Mouse (Mus musculus) limb, embryonic 13.5 days (tissue): ENCODE measurements around the gene Tmeff1. TPM values are rescaled to one million over a fixed set of nuclear protein-coding genes. Genes with fewer than 3 reads are reported as not detected.

Experiments
- ATAC-seq: fragments of 200-750 bp; cut with Nextera tagmentation; 2 replicates; pipeline ENCODE4 v1.8.0; 2017; ENCODE audit warnings: low read depth, moderate number of reproducible peaks, moderate TSS enrichment; ENCODE audit not compliant: low FRiP score
- H3K27ac ChIP-seq: fragments of 300-500 bp; sonication (generic); 2 replicates; pipeline ENCODE4 v1.5.1; 2015; ENCODE audit warnings: inconsistent platforms, mild to moderate bottlenecking, moderate library complexity
- H3K27me3 ChIP-seq: fragments of 300-500 bp; sonication (generic); 2 replicates; pipeline ENCODE4 v1.6.1; 2015; ENCODE audit warnings: mild to moderate bottlenecking, inconsistent platforms
- H3K36me3 ChIP-seq: fragments of 300-500 bp; sonication (generic); 2 replicates; pipeline ENCODE4 v1.6.1; 2015; ENCODE audit warnings: inconsistent platforms, mild to moderate bottlenecking, moderate library complexity
- H3K4me1 ChIP-seq: fragments of 300-500 bp; sonication (generic); 2 replicates; pipeline ENCODE4 v1.6.1; 2015; ENCODE audit warnings: inconsistent platforms
- H3K4me2 ChIP-seq: fragments of 300-500 bp; sonication (generic); replicated peaks from 2 replicates; pipeline ENCODE4 v1.6.1; 2015; ENCODE audit warnings: inconsistent platforms, mild to moderate bottlenecking, moderate library complexity
- H3K4me3 ChIP-seq: fragments of 300-500 bp; sonication (generic); 2 replicates; pipeline ENCODE4 v1.5.1; 2015; ENCODE audit warnings: moderate library complexity, mild to moderate bottlenecking, inconsistent platforms
- H3K9ac ChIP-seq: fragments of 300-500 bp; sonication (generic); 2 replicates; pipeline ENCODE4 v1.6.1; 2015; ENCODE audit warnings: mild to moderate bottlenecking, inconsistent platforms
- H3K9me3 ChIP-seq: fragments of 300-500 bp; sonication (generic); 2 replicates; pipeline ENCODE4 v1.6.1; 2016; ENCODE audit warnings: inconsistent platforms
- WGBS: fragments of 180-500 bp; shearing (Covaris S2); methylation state at CpG from one replicate; pipeline ENCODE4 v1.1.7; 2015; 5-methylcytosine and 5-hydroxymethylcytosine counted together
- polyA plus RNA-seq: library from polyadenylated mRNA; unstranded; fragments of >200 nt; fragmentation: Nextera tagmentation; extraction: Ambion mirVana; gene quantifications from 2 replicates; pipeline ENCODE4 v1.2.1, GENCODE M21; 2015

The Tmeff1 gene
- polyA plus RNA-seq: 65.1 and 72.1 TPM in 2 replicates

DNA sequence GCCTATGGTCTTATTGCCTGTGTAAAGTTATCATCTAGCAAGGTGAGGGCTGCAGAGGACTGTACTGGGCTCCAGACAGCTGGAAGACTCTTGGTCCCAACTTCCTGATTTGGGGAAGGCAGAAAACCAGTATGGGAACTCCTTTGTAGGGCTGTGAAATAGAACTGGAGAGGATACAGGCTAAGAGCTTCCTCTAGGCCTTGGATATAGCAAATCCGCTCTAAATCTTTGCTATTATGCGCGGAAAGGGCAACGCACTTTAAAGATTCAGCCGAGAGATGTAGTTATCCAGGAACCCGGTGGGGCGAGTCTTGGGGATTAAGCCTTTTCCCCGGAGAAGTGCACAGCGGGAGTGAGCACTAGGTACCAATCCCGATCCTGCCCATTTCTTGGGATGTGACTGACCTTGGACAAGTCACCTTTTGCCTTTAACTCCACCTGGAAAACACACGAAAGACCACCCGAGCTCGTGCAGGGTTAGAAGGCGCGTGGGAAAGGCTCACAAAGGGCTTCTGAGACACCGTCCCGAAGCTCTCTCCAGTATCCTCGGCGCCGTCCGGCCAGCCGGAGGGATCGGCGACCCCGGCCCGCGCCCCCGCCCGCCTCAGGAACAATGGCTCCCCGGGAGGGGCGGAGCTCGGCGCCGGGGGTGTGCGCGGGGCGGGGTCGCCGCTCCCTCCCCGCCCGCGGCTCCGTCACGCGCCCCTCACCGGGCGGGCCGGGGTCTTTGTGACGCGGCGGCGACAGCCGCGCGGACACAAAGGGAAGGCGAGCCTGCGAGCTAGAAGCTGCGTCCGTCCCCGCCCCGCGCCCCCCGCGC is at the start of gene Tmeff1:
Gene Tmeff1, plus strand, starts transcription at position 754 of the 820 bp plus-strand sequence.
- 1% methylated on average over 42 of the region's 64 CpGs for WGBS
- peaks cover 4% of the 10 kb centered on the region; the same call in 1 of the 2 replicates for H3K27me3 ChIP-seq
- H3K4me2 ChIP-seq: peak within 1 kb of the TSS; percentile 90
- peak within 1 kb of the TSS; percentile 93 for H3K27ac ChIP-seq
- 0 out of 2 replicates have a peak, but pooled peaks cover 3% of the 10 kb centered on the region for H3K9me3 ChIP-seq
- no peaks in the 10 kb centered on the region for H3K36me3 ChIP-seq
- H3K4me1 ChIP-seq: peaks cover 10% of the 10 kb centered on the region
- peak; percentile 86 for ATAC-seq
- peak within 1 kb of the TSS; percentile 93 for H3K9ac ChIP-seq
- H3K4me3 ChIP-seq: peak within 1 kb of the TSS; percentile 93

GRCm38 (mm10) chr4:48536275-48536674 is 48.7 kb upstream of the Tmeff1 start:
- Histone ChIP-seq H3K4me2 (no peak overlapping the region), H3K36me3 (no peaks in the 10 kb centered on the region), H3K9ac (no peak overlapping the region), H3K4me3 (no peak overlapping the region), H3K27me3 (no peaks in the 10 kb centered on the region), H3K27ac (no peak overlapping the region), H3K9me3 (no peaks in the 10 kb centered on the region), H3K4me1 (peaks cover 4% of the 10 kb centered on the region)
- WGBS: 85% methylated on average over 5 of the region's 5 CpGs
- ATAC-seq: no peak

DNA sequence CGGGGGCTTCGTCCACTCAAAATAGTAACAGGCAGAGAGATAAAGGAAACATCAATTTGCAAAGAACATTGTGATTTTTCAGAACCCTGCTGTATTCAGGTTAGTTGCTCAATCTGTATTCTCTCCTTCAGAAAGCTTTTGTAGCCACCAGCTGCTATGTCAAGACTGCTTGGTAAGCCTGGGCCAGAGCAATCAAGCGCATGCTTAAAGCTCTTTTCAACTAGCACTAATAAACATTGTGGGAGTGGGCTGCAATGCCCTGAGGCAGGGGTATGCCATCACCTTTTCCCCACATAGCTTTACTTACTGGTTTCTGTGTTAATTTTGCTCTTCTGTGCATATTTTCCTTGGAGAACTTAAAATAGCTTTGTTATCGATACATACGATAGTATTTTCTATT is 48.0 kb upstream of the Tmeff1 start:
- Histone ChIP-seq H3K27me3 (no peaks in the 10 kb centered on the region), H3K9me3 (no peaks in the 10 kb centered on the region), H3K4me1 (peaks cover 12% of the 10 kb centered on the region), H3K4me2 (no peak overlapping the region), H3K36me3 (no peaks in the 10 kb centered on the region), H3K4me3 (no peak overlapping the region), H3K9ac (no peak overlapping the region), H3K27ac (no peak overlapping the region)
- 76% methylated on average over 5 of the region's 5 CpGs for WGBS
- ATAC-seq: no peak

DNA sequence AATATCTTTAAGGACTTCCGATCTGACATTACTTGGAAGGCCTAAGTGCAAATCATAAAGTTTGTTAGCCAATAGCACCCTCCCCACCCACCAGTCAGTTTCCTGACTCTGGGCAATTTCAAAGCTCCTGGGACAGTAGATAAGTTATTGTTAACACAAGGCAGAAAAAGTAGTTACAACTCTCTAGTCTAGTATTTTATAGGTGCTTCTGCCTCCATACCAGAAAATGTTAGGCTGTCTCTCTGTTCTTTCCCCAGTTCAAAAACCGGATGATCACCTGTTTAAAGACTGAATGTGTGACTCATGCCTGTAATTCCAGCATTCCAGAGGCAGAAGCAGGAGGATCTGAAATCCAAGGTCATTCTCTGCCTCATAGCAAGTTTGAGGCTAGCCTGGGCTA is 46.4 kb upstream of the Tmeff1 start:
- peaks cover 20% of the 10 kb centered on the region for H3K4me1 ChIP-seq
- no peak overlapping the region for H3K9ac ChIP-seq
- no peak overlapping the region for H3K4me2 ChIP-seq
- peaks cover 8% of the 10 kb centered on the region for H3K27me3 ChIP-seq
- no peak overlapping the region for H3K27ac ChIP-seq
- no peaks in the 10 kb centered on the region for H3K36me3 ChIP-seq
- ATAC-seq: no peak
- no peak overlapping the region for H3K4me3 ChIP-seq
- no peaks in the 10 kb centered on the region for H3K9me3 ChIP-seq
- 86% methylated on average over 2 of the region's 2 CpGs for whole genome bisulfite sequencing

GRCm38 (mm10) chr4:48539841-48540575 is 45.0 kb upstream of the Tmeff1 start, which contains the start of gene Msantd3:
TSS of gene Msantd3 (plus strand) at chr4:48539935.
- WGBS: under 1% methylated on average over 43 of the region's 86 CpGs
- peak; percentile 76 for ATAC-seq
- Histone ChIP-seq H3K4me3 (peak within 1 kb of the TSS; percentile 79), H3K36me3 (no peaks in the 10 kb centered on the region), H3K27ac (peak within 1 kb of the TSS; percentile 85), H3K9ac (peak within 1 kb of the TSS; percentile 95), H3K4me1 (peaks cover 25% of the 10 kb centered on the region), H3K27me3 (peaks cover 12% of the 10 kb centered on the region), H3K9me3 (no peaks in the 10 kb centered on the region), H3K4me2 (peak within 1 kb of the TSS; percentile 74)

DNA sequence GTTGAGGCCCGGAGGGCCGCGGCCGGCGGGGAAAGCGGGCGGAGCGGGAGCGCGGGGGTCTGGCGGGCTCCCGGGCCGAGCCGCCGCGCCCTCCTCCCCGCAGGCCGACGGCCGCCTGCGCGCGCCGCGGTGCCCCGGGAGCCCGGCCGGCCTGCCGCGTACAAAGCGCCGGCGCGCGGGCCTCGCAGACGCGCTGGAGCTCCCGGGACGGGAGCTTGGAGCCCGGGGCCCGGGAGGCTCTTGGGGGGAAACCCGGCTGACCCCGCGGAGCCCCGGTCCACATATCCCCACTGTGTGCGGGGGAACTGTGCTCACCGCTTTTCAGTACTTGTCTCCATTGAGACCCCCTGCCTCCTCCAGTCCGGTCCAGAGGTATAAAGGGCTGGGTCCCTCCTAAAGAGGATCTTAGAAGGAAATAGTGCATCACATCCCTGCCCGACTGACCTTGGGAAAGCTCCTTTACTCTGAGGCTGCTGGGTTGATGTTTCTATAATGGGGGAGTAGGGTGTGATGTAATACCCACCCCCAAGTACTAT is 44.3 kb upstream of the Tmeff1 start:
- peaks cover 25% of the 10 kb centered on the region for H3K4me1 ChIP-seq
- H3K36me3 ChIP-seq: no peaks in the 10 kb centered on the region
- peak overlapping the region; percentile 95 for H3K9ac ChIP-seq
- peak overlapping the region; percentile 79 for H3K4me3 ChIP-seq
- H3K27me3 ChIP-seq: peaks cover 15% of the 10 kb centered on the region
- WGBS: under 1% methylated on average over 23 of the region's 50 CpGs
- H3K9me3 ChIP-seq: no peaks in the 10 kb centered on the region
- ATAC-seq: peak; percentile 66
- H3K4me2 ChIP-seq: peak overlapping the region; percentile 71
- peak overlapping the region; percentile 85 for H3K27ac ChIP-seq

GRCm38 (mm10) chr4:48541526-48542250 is 43.3 kb upstream of the Tmeff1 start:
- 4% methylated on average over 15 of the region's 15 CpGs for WGBS
- peaks cover 28% of the 10 kb centered on the region for H3K4me1 ChIP-seq
- peak overlapping the region; percentile 79 for H3K4me3 ChIP-seq
- H3K9me3 ChIP-seq: no peaks in the 10 kb centered on the region
- H3K9ac ChIP-seq: peak overlapping the region; percentile 95
- H3K27ac ChIP-seq: no peak overlapping the region
- no peaks in the 10 kb centered on the region for H3K36me3 ChIP-seq
- peak overlapping the region; percentile 71 for H3K4me2 ChIP-seq
- H3K27me3 ChIP-seq: peaks cover 25% of the 10 kb centered on the region
- no peak for ATAC-seq

DNA sequence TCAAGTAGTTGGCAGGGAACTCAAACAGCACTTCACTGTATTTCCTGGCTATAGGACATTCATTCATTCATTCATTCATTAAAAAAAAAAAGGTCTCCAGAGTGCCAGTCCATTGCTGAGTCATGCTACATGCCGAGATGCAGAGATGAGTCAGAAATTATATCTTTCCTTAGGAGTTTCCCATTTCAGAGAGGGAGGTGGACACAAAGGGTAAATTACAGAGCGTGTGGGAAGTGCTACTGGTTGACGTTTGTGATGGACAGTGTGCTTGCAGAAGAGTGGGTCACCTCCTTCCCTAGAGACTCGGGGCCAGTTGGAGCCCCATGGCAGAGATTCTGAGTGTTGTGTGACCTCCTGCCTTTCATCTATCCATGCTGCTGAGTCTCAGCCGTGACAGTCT is 42.6 kb upstream of the Tmeff1 start:
- H3K4me2 ChIP-seq: peak overlapping the region; percentile 71
- no peaks in the 10 kb centered on the region for H3K9me3 ChIP-seq
- H3K4me1 ChIP-seq: peaks cover 33% of the 10 kb centered on the region
- no peak for ATAC-seq
- peaks cover 27% of the 10 kb centered on the region for H3K27me3 ChIP-seq
- no peak overlapping the region for H3K27ac ChIP-seq
- H3K36me3 ChIP-seq: no peaks in the 10 kb centered on the region
- peak overlapping the region; percentile 79; the same call in 1 of the 2 replicates for H3K4me3 ChIP-seq
- WGBS: 43% methylated on average over 5 of the region's 5 CpGs
- H3K9ac ChIP-seq: peak overlapping the region; percentile 95; the same call in 1 of the 2 replicates

- H3K9ac ChIP-seq: no peak overlapping the region
- no peaks in the 10 kb centered on the region for H3K9me3 ChIP-seq
- H3K4me1 ChIP-seq: peaks cover 42% of the 10 kb centered on the region
- no peak overlapping the region for H3K27ac ChIP-seq
- peaks cover 27% of the 10 kb centered on the region for H3K27me3 ChIP-seq
- H3K4me2 ChIP-seq: no peak overlapping the region
- ATAC-seq: no peak
- WGBS: 73% methylated on average over 6 of the region's 6 CpGs
- no peak overlapping the region for H3K4me3 ChIP-seq
- H3K36me3 ChIP-seq: no peaks in the 10 kb centered on the region
Measured at GRCm38 (mm10) chr4:48543071-48543865, 41.7 kb upstream of the Tmeff1 start.

GRCm38 (mm10) chr4:48544141-48544540 is 40.8 kb upstream of the Tmeff1 start:
- H3K4me2 ChIP-seq: no peak overlapping the region
- no peak for ATAC-seq
- H3K36me3 ChIP-seq: no peaks in the 10 kb centered on the region
- no peak overlapping the region for H3K9ac ChIP-seq
- H3K27me3 ChIP-seq: peaks cover 27% of the 10 kb centered on the region
- no peak overlapping the region for H3K4me3 ChIP-seq
- H3K9me3 ChIP-seq: no peaks in the 10 kb centered on the region
- H3K4me1 ChIP-seq: peaks cover 51% of the 10 kb centered on the region
- 76% methylated on average over 8 of the region's 8 CpGs for WGBS
- no peak overlapping the region for H3K27ac ChIP-seq

- no peak for ATAC-seq
- H3K4me2 ChIP-seq: no peak overlapping the region
- H3K36me3 ChIP-seq: no peaks in the 10 kb centered on the region
- no peaks in the 10 kb centered on the region for H3K9me3 ChIP-seq
- no peak overlapping the region for H3K4me3 ChIP-seq
- H3K4me1 ChIP-seq: peaks cover 55% of the 10 kb centered on the region
- H3K9ac ChIP-seq: no peak overlapping the region
- peaks cover 27% of the 10 kb centered on the region for H3K27me3 ChIP-seq
- no peak overlapping the region for H3K27ac ChIP-seq
- 74% methylated on average over 12 of the region's 12 CpGs for WGBS
Measured at GRCm38 (mm10) chr4:48545966-48546365, 39.0 kb upstream of the Tmeff1 start.
